Mouse (Mus musculus): ENCODE data around the gene Efcc1. TPM values are rescaled to one million over a fixed set of nuclear protein-coding genes. Genes with fewer than 3 reads are reported as not detected.
A peak's percentile ranks its signal among the peaks of the same experiment; 100 is the strongest.

Efcc1 gene
- total and polyA plus RNA-seq, 2 experiments: 0.65 to 0.86 TPM

DNA sequence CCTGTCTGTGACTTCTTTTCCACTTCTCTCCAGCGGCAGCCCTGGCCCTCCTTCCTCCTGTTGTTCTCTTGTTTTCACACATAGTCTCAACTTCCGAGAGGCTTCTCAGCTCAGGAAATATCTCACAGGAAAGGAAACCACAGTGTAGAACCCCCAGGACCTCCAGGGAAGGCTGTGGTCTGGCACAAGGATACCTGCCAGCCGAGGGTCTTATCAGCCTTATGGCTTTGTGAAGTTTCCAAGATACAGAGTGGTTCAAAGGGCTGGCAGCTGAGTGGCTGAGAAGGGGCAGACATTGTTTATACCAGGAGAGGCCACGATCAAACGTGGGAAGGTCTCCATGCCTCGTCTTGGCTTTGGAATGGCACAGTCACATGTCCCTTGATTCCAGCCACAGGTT, 9.2 kb downstream of the Efcc1 start:
- no peaks in the 10 kb centered on the region for H3K36me3 ChIP-seq (ENCODE audit: control insufficient read depth, insufficient read depth, low read length)
- no peaks in the 10 kb centered on the region; the same call in 1 of the 2 replicates for H3K4me1 ChIP-seq (ENCODE audit: control insufficient read depth, insufficient read depth, low read length)
- WGBS: 71% methylated on average over 6 of the region's 6 CpGs
- H3K27me3 ChIP-seq (ENCODE audit: control insufficient read depth, insufficient read depth, low read length): no peaks in the 10 kb centered on the region
- no peaks in the 10 kb centered on the region for H3K79me2 ChIP-seq (ENCODE audit: control insufficient read depth, insufficient read depth, low read length)
- no peak for TF ChIP-seq POLR2A (IDR thresholded peaks at IDR 0.05; ENCODE audit: extremely low read depth, insufficient read depth, low read length)
- TF ChIP-seq CTCF (IDR thresholded peaks at IDR 0.05; ENCODE audit: low read depth, low read length): no peak
- no peak overlapping the region for H3K9ac ChIP-seq (ENCODE audit: low read depth, low read length)
- no peak overlapping the region for H3K4me3 ChIP-seq (ENCODE audit: insufficient read depth, low read depth, low read length)
- H3K27ac ChIP-seq (replicated peaks; ENCODE audit: insufficient read depth, low read depth, low read length): no peak overlapping the region
- no peak for DNase-seq (ENCODE audit: extremely low read depth, low read depth, low spot score)

DNA sequence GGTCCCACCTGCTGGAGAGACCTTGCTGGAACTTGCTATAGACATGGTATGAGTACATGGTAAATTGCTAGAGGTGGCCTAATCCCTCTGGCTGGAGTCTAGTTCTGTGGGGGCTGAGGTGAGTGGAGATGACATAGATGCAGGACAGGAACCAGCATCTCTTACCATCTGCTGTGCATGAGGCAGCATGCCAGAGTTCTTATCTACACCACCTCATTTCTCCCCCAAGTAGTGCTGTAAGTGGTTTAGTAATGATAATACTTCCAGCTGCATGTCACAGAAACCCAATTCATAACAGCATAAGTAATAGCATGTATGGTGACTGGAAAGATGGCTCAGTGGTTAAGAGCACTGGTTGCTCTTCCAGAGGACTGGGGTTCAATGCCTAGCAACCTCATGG, 9.8 kb downstream of the Efcc1 start:
- Histone ChIP-seq H3K27ac (replicated peaks; ENCODE audit: insufficient read depth, low read depth, low read length) (no peak overlapping the region), H3K9ac (ENCODE audit: low read depth, low read length) (no peak overlapping the region), H3K27me3 (ENCODE audit: control insufficient read depth, insufficient read depth, low read length) (no peaks in the 10 kb centered on the region), H3K4me1 (ENCODE audit: control insufficient read depth, insufficient read depth, low read length) (no peaks in the 10 kb centered on the region; the same call in 1 of the 2 replicates), H3K79me2 (ENCODE audit: control insufficient read depth, insufficient read depth, low read length) (no peaks in the 10 kb centered on the region), H3K36me3 (ENCODE audit: control insufficient read depth, insufficient read depth, low read length) (no peaks in the 10 kb centered on the region), H3K4me3 (ENCODE audit: insufficient read depth, low read depth, low read length) (no peak overlapping the region)
- TF ChIP-seq CTCF (IDR thresholded peaks at IDR 0.05; ENCODE audit: low read depth, low read length): no peak
- TF ChIP-seq POLR2A (IDR thresholded peaks at IDR 0.05; ENCODE audit: extremely low read depth, insufficient read depth, low read length): no peak
- no peak for DNase-seq (ENCODE audit: extremely low read depth, low read depth, low spot score)

DNA sequence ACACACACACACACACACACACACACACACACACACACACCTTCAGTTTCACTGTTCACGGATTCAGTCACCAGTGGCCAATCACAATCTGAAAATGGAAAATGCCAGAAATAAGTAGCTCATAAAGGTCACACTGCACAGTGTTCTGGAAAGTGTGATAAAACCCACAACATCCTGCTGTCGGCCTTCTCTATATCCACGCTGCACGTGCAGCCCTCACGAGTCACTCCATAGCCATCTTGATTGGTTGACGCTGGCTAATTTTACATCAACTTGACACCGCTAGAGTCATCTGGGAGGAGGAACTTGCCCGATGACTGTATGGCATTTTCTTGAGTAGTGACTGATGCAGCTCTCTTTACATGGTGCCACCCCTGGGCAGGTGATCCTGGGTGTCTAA, 11.3 kb downstream of the Efcc1 start:
- WGBS: 87% methylated on average over 8 of the region's 8 CpGs
- no peaks in the 10 kb centered on the region; the same call in 1 of the 2 replicates for H3K4me1 ChIP-seq (ENCODE audit: control insufficient read depth, insufficient read depth, low read length)
- TF ChIP-seq POLR2A (IDR thresholded peaks at IDR 0.05; ENCODE audit: extremely low read depth, insufficient read depth, low read length): no peak
- no peak for TF ChIP-seq CTCF (IDR thresholded peaks at IDR 0.05; ENCODE audit: low read depth, low read length)

DNA sequence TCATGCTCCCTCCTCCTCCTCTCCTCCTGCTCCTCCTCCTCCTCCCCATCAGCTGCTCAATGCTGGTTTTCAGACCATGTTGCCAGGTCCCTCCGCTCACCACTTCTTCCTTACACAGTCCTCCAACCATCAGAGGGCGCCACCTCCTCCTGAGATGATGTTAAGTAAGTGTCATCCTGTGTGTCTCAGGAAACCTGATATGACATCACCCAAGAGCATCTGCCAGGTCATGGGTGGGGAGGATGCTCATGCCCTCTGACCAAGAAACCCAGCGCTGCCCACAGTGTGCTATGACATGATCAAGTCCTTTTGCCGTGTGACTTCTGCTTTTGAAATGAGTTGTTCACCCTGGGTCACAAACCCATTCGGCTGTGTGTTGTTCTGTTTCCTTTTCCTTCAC, 12.1 kb downstream of the Efcc1 start:
- no peak for DNase-seq (ENCODE audit: extremely low read depth, low read depth, low spot score)
- WGBS: 87% methylated on average over 5 of the region's 5 CpGs
- no peaks in the 10 kb centered on the region for H3K36me3 ChIP-seq (ENCODE audit: control insufficient read depth, insufficient read depth, low read length)
- no peak overlapping the region for H3K4me3 ChIP-seq (ENCODE audit: insufficient read depth, low read depth, low read length)
- no peak overlapping the region for H3K27ac ChIP-seq (replicated peaks; ENCODE audit: insufficient read depth, low read depth, low read length)
- no peaks in the 10 kb centered on the region for H3K27me3 ChIP-seq (ENCODE audit: control insufficient read depth, insufficient read depth, low read length)
- TF ChIP-seq CTCF (IDR thresholded peaks at IDR 0.05; ENCODE audit: low read depth, low read length) (peak; percentile 22; the same call in 1 of the 2 replicates), POLR2A (IDR thresholded peaks at IDR 0.05; ENCODE audit: extremely low read depth, insufficient read depth, low read length) (no peak)
- no peak overlapping the region for H3K9ac ChIP-seq (ENCODE audit: low read depth, low read length)
- no peaks in the 10 kb centered on the region; the same call in 1 of the 2 replicates for H3K4me1 ChIP-seq (ENCODE audit: control insufficient read depth, insufficient read depth, low read length)
- no peaks in the 10 kb centered on the region for H3K79me2 ChIP-seq (ENCODE audit: control insufficient read depth, insufficient read depth, low read length)

More for the DNA sequence above, 11.3 kb downstream of the Efcc1 start:
- no peak for DNase-seq (ENCODE audit: extremely low read depth, low read depth, low spot score)
- H3K9ac ChIP-seq (ENCODE audit: low read depth, low read length): no peak overlapping the region
- H3K27me3 ChIP-seq (ENCODE audit: control insufficient read depth, insufficient read depth, low read length): no peaks in the 10 kb centered on the region
- no peaks in the 10 kb centered on the region for H3K79me2 ChIP-seq (ENCODE audit: control insufficient read depth, insufficient read depth, low read length)
- no peaks in the 10 kb centered on the region for H3K36me3 ChIP-seq (ENCODE audit: control insufficient read depth, insufficient read depth, low read length)
- no peak overlapping the region for H3K4me3 ChIP-seq (ENCODE audit: insufficient read depth, low read depth, low read length)
- H3K27ac ChIP-seq (replicated peaks; ENCODE audit: insufficient read depth, low read depth, low read length): no peak overlapping the region

DNA sequence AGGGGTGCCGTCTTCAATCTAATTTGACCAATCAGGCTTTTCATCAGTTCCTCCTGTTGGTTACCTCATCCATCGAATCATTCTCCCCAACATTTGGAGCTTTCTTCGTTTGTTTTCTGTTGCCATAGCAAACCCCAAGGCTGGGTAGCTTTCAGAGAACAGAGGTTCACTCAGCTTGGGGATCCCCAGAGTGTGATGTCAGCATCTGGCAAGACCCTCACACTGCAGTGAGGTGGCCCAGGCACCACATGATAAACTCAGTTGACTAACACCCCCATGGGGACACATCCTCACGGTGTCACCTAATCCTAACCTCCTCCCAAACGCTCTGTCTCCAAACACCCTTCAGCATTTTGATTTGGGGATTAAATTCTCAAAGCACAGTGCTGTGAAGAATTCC, 12.6 kb downstream of the Efcc1 start:
- DNase-seq (ENCODE audit: extremely low read depth, low read depth, low spot score): no peak
- TF ChIP-seq CTCF (IDR thresholded peaks at IDR 0.05; ENCODE audit: low read depth, low read length): no peak
- TF ChIP-seq POLR2A (IDR thresholded peaks at IDR 0.05; ENCODE audit: extremely low read depth, insufficient read depth, low read length): no peak
- Histone ChIP-seq H3K4me3 (ENCODE audit: insufficient read depth, low read depth, low read length) (no peak overlapping the region), H3K27ac (replicated peaks; ENCODE audit: insufficient read depth, low read depth, low read length) (no peak overlapping the region), H3K4me1 (ENCODE audit: control insufficient read depth, insufficient read depth, low read length) (no peaks in the 10 kb centered on the region; the same call in 1 of the 2 replicates), H3K79me2 (ENCODE audit: control insufficient read depth, insufficient read depth, low read length) (no peaks in the 10 kb centered on the region), H3K27me3 (ENCODE audit: control insufficient read depth, insufficient read depth, low read length) (no peaks in the 10 kb centered on the region), H3K9ac (ENCODE audit: low read depth, low read length) (no peak overlapping the region), H3K36me3 (ENCODE audit: control insufficient read depth, insufficient read depth, low read length) (no peaks in the 10 kb centered on the region)
- WGBS: 85% methylated on average over 5 of the region's 5 CpGs

DNA sequence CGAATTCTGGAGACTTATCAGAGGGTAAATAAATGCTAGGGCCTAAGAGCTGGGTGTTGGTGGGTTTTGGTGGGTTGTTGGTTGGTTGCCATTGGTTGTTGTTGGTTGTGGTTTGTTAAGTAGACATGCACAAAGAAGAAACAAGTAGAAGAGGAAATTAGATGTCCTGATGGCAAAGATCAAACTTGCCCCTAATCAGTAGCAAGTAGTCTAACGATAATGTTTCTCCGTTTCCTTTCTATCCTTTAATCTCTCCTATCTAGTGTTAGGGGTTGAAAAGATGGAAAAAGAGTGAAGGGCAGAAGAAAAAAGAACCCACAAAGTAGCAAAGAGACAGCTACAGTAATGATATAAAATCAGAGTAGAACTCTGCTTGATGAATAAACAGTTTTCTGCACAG, 14.0 kb downstream of the Efcc1 start:
- Histone ChIP-seq H3K36me3 (ENCODE audit: control insufficient read depth, insufficient read depth, low read length) (no peaks in the 10 kb centered on the region), H3K9ac (ENCODE audit: low read depth, low read length) (no peak overlapping the region), H3K27ac (replicated peaks; ENCODE audit: insufficient read depth, low read depth, low read length) (no peak overlapping the region), H3K79me2 (ENCODE audit: control insufficient read depth, insufficient read depth, low read length) (no peaks in the 10 kb centered on the region), H3K27me3 (ENCODE audit: control insufficient read depth, insufficient read depth, low read length) (no peaks in the 10 kb centered on the region), H3K4me3 (ENCODE audit: insufficient read depth, low read depth, low read length) (no peak overlapping the region), H3K4me1 (ENCODE audit: control insufficient read depth, insufficient read depth, low read length) (no peaks in the 10 kb centered on the region)
- 85% methylated on average over 3 of the region's 3 CpGs for WGBS
- no peak for DNase-seq (ENCODE audit: extremely low read depth, low read depth, low spot score)
- no peak for TF ChIP-seq CTCF (IDR thresholded peaks at IDR 0.05; ENCODE audit: low read depth, low read length)
- TF ChIP-seq POLR2A (IDR thresholded peaks at IDR 0.05; ENCODE audit: extremely low read depth, insufficient read depth, low read length): no peak

All from liver, adult 2 months (tissue).